Mouse (Mus musculus): ENCODE measurements at regions not wholly inside any gene's neighbourhood (a gene's known extent, or its start where the extent isn't known, plus 50 kb on each side); places are given as distances from the start of the nearest gene placed in this dataset.

GRCm38 (mm10) chr13:7306995-7307394 lies 658.4 kb upstream of the Pfkp start:
- DNase-seq (ENCODE audit: low read depth, low spot score) = no peak

GRCm38 (mm10) chr13:7307396-7307795 lies 658.8 kb upstream of the Pfkp start:
- no peak for DNase-seq (ENCODE audit: low read depth, low spot score)

GRCm38 (mm10) chr13:7313474-7313873 lies 664.9 kb upstream of the Pfkp start:
- DNase-seq (ENCODE audit: low read depth, low spot score) = no peak

GRCm38 (mm10) chr13:7330151-7330550 lies 681.6 kb upstream of the Pfkp start:
- no peak for DNase-seq (ENCODE audit: low read depth, low spot score)

GRCm38 (mm10) chr13:7345760-7346159 lies 697.2 kb upstream of the Pfkp start:
- DNase-seq (ENCODE audit: low read depth, low spot score) = no peak

GRCm38 (mm10) chr13:7348431-7348830 lies 699.9 kb upstream of the Pfkp start:
- no peak for DNase-seq (ENCODE audit: low read depth, low spot score)

GRCm38 (mm10) chr13:7353011-7353410 lies 704.4 kb upstream of the Pfkp start:
- no peak for DNase-seq (ENCODE audit: low read depth, low spot score)

GRCm38 (mm10) chr13:7357071-7357470 lies 708.5 kb upstream of the Pfkp start:
- DNase-seq (ENCODE audit: low read depth, low spot score) = no peak

- no peak for DNase-seq (ENCODE audit: low read depth, low spot score)
Observed at GRCm38 (mm10) chr13:7373559-7373958, 725.0 kb upstream of the Pfkp start.

- no peak for DNase-seq (ENCODE audit: low read depth, low spot score)
Observed at GRCm38 (mm10) chr13:7374993-7375627, 726.5 kb upstream of the Pfkp start.

- no peak for DNase-seq (ENCODE audit: low read depth, low spot score)
Observed at GRCm38 (mm10) chr13:7414342-7415287, 766.0 kb upstream of the Pfkp start.

GRCm38 (mm10) chr13:7427750-7428149 lies 774.9 kb upstream of the Adarb2 start:
- no peak for DNase-seq (ENCODE audit: low read depth, low spot score)

GRCm38 (mm10) chr13:7429271-7429670 lies 773.4 kb upstream of the Adarb2 start:
- DNase-seq (ENCODE audit: low read depth, low spot score) = no peak

GRCm38 (mm10) chr13:7451434-7452002 lies 751.1 kb upstream of the Adarb2 start:
- DNase-seq (ENCODE audit: low read depth, low spot score) = no peak

- peak; percentile 8 for DNase-seq (ENCODE audit: low read depth, low spot score)
Observed at GRCm38 (mm10) chr13:7475661-7476060, 727.0 kb upstream of the Adarb2 start.

- no peak for DNase-seq (ENCODE audit: low read depth, low spot score)
Observed at GRCm38 (mm10) chr13:7518090-7518489, 684.6 kb upstream of the Adarb2 start.

- DNase-seq (ENCODE audit: low read depth, low spot score) = no peak
Observed at GRCm38 (mm10) chr13:7524436-7524835, 678.2 kb upstream of the Adarb2 start.

GRCm38 (mm10) chr13:7538856-7539255 lies 663.8 kb upstream of the Adarb2 start:
- no peak for DNase-seq (ENCODE audit: low read depth, low spot score)

- DNase-seq (ENCODE audit: low read depth, low spot score) = no peak
Observed at GRCm38 (mm10) chr13:7584022-7584421, 618.6 kb upstream of the Adarb2 start.

All from retina, postnatal 7 days (tissue).